In genomic region chr10:23787062-23787821, GRCm38 (mm10) we compare ENCODE assay signal across 8 mouse cellular contexts. TPM values are rescaled to one million over a fixed set of nuclear protein-coding genes. Genes with fewer than 3 reads are reported as not detected.
DNase-seq lines count a peak whose midpoint lies in the region; ATAC-seq lines count a peak whose summit lies in the region.

Gene Rps12, minus strand, starts transcription at chr10:23787275.

- peak; percentile 88 for ATAC-seq in inflammation-experienced regulatory T-cells, adult 6 months
- peak; percentile 68 for ATAC-seq in megakaryocyte-erythroid progenitor cell, adult 5-6 weeks (replicated peaks; ENCODE audit: low FRiP score, low TSS enrichment, poor library complexity, severe bottlenecking)

- intact Hi-C loops in gastrocnemius, postnatal 14 days (cut with DNase I; ENCODE audit: low total_unique reads): no loop called here
- intact Hi-C loops in left cerebral cortex, postnatal 10 days (cut with DNase I): no loop called here

- DNase-seq in adrenal gland, adult (ENCODE audit: inconsistent age in 2 of 2, low spot score in 1 of 2): peak; percentile 99 to 100
- peak; percentile 99 for DNase-seq in embryo, embryonic 10.5 days (ENCODE audit: low spot score)
- peak; percentile 98 for DNase-seq in gastrocnemius, postnatal 14 days
- DNase-seq in left cerebral cortex, postnatal 10 days (ENCODE audit: extremely low spot score in 1 of 2, low spot score in 2 of 2): peak; percentile 99
- DNase-seq in right cerebral cortex, postnatal 25 days: peak; percentile 98
- peak; percentile 98 for DNase-seq in urinary bladder, postnatal 4 days (ENCODE audit: low spot score in 2 of 2)

RNA-seq across cellular contexts. Expression of gene Rps12, which starts in this region (rescaled TPM):
- 100 to 1,000 TPM; 252 to 272 TPM for total RNA-seq in gastrocnemius, postnatal 14 days (2021)
- 100 to 1,000 TPM in 2 of 3 experiments, 10 to 100 TPM in 1; 92.3 to 940 (median 123) TPM for polyA plus RNA-seq in inflammation-experienced regulatory T-cells, adult 6 months (2017; shearing (Covaris generic))
- 100 to 1,000 TPM; 259 to 319 TPM for total RNA-seq in left cerebral cortex, postnatal 10 days (2021)
- total RNA-seq in megakaryocyte-erythroid progenitor cell, adult 5-6 weeks (2014; fragmentation: Nextera tagmentation): 11,537 and 12,520 TPM in 2 replicates
- 1,872 and 1,888 TPM in 2 replicates for total RNA-seq in megakaryocyte-erythroid progenitor cell, adult 5-6 weeks (2017)

Comparison
In these comparisons a context has a peak if more than half of its experiments do, and no peak if none do; other contexts are left out.
1. Peak in every context shown above with its lines: DNase-seq and ATAC-seq.
2. RNA of gene Rps12 (total RNA-seq): 1,872 to 12,520 TPM in megakaryocyte-erythroid progenitor cell, adult 5-6 weeks; 259 to 319 TPM in left cerebral cortex, postnatal 10 days and 252 to 272 TPM in gastrocnemius, postnatal 14 days; every median in the first group is over 4 times any median in the second.